Mouse (Mus musculus) layer of hippocampus, adult 18-20 months (tissue): Measurements from ENCODE around the gene Zfp324. TPM values are rescaled to one million over a fixed set of nuclear protein-coding genes. Genes with fewer than 3 reads are reported as not detected.
A peak's percentile ranks its signal among the peaks of the same experiment; 100 is the strongest.
"Not testable (repeated sequence)": the region's sequence is repeated elsewhere in the genome, so short reads cannot be mapped to it uniquely, and the experiment has no call there.

Experiments
- DNase-seq, 2 experiments: peaks; one replicate each; pipeline ENCODE4 v3.0.0; 2022; ENCODE audit warnings: low spot score in 2 of 2
- long read RNA-seq: library from polyadenylated mRNA; stranded (forward); transcript quantifications from one replicate; pipeline ENCODE4 v2.0.0, GENCODE M21; 2021
- total RNA-seq, 2 experiments: library from RNA; stranded (reverse); gene quantifications; 2 replicates each; pipeline ENCODE4 v1.2.3; 2021

The Zfp324 gene
- total RNA-seq: 10 to 100 TPM; 10.1 to 12.7 TPM
- long read RNA-seq, full-length matches to known transcripts: 5 of 7 reads
- long read RNA-seq, partial matches to known transcripts: 0 of 7 reads
- long read RNA-seq, other reads (novel, unspliced or antisense): 2 of 7 reads

- DNase-seq: peak; percentile 89 to 95
Measured at GRCm38 (mm10) chr7:12965678-12966091, at the start of gene Zfp324. TSS of gene Zfp324 (plus strand) at chr7:12965838.

GRCm38 (mm10) chr7:12920495-12920894 is 45.1 kb upstream of the Zfp324 start:
- DNase-seq: not testable (repeated sequence)

- DNase-seq: no peak
Measured at GRCm38 (mm10) chr7:12921318-12921704, 44.3 kb upstream of the Zfp324 start.

GRCm38 (mm10) chr7:12921705-12922465 is 43.8 kb upstream of the Zfp324 start, which contains the start of gene Rps5:
TSS of gene Rps5 (plus strand) at chr7:12922290.
- peak; percentile 98 to 100 for DNase-seq

GRCm38 (mm10) chr7:12922729-12923128 is 42.9 kb upstream of the Zfp324 start:
- no peak for DNase-seq

GRCm38 (mm10) chr7:12926316-12926715 is 39.3 kb upstream of the Zfp324 start:
- no peak for DNase-seq

GRCm38 (mm10) chr7:12927191-12927680 is 38.4 kb upstream of the Zfp324 start, which contains the start of gene Rnf225:
TSS of gene Rnf225 (plus strand) at chr7:12927416.
- DNase-seq: no peak

GRCm38 (mm10) chr7:12927693-12928589 is 37.7 kb upstream of the Zfp324 start:
- no peak for DNase-seq

GRCm38 (mm10) chr7:12933615-12934140 is 32.0 kb upstream of the Zfp324 start:
- DNase-seq: no peak

GRCm38 (mm10) chr7:12934808-12935207 is 30.8 kb upstream of the Zfp324 start:
- DNase-seq: no peak

- DNase-seq: not testable (repeated sequence)
Measured at GRCm38 (mm10) chr7:12937254-12937803, 28.3 kb upstream of the Zfp324 start.

GRCm38 (mm10) chr7:12940599-12940998 is 25.0 kb upstream of the Zfp324 start:
- DNase-seq: no peak

GRCm38 (mm10) chr7:12943488-12943887 is 22.1 kb upstream of the Zfp324 start:
- no peak for DNase-seq

GRCm38 (mm10) chr7:12949032-12949871 is 16.4 kb upstream of the Zfp324 start:
- peak; percentile 96 to 99 for DNase-seq

GRCm38 (mm10) chr7:12949872-12950229 is 15.8 kb upstream of the Zfp324 start:
- no peak for DNase-seq

- no peak for DNase-seq
Measured at GRCm38 (mm10) chr7:12954896-12955295, 10.7 kb upstream of the Zfp324 start.

GRCm38 (mm10) chr7:12957511-12957910 is 8.1 kb upstream of the Zfp324 start:
- DNase-seq: no peak

GRCm38 (mm10) chr7:12958948-12959347 is 6.7 kb upstream of the Zfp324 start:
- DNase-seq: no peak

- no peak for DNase-seq
Measured at GRCm38 (mm10) chr7:12959718-12960117, 5.9 kb upstream of the Zfp324 start.

GRCm38 (mm10) chr7:12961511-12962141 is 4.0 kb upstream of the Zfp324 start:
- DNase-seq: peak; percentile 41 to 73
